Mouse (Mus musculus): ENCODE data around the gene Cdk10.

GRCm38 (mm10) chr8:123243053-123243452 is 18.4 kb downstream of the Cdk10 start:
- TF ChIP-seq CTCF (IDR thresholded peaks at IDR 0.05) (no peak; the same call in 1 of the 2 replicates), EP300 (IDR thresholded peaks at IDR 0.05) (no peak)
